In the genomic region with DNA sequence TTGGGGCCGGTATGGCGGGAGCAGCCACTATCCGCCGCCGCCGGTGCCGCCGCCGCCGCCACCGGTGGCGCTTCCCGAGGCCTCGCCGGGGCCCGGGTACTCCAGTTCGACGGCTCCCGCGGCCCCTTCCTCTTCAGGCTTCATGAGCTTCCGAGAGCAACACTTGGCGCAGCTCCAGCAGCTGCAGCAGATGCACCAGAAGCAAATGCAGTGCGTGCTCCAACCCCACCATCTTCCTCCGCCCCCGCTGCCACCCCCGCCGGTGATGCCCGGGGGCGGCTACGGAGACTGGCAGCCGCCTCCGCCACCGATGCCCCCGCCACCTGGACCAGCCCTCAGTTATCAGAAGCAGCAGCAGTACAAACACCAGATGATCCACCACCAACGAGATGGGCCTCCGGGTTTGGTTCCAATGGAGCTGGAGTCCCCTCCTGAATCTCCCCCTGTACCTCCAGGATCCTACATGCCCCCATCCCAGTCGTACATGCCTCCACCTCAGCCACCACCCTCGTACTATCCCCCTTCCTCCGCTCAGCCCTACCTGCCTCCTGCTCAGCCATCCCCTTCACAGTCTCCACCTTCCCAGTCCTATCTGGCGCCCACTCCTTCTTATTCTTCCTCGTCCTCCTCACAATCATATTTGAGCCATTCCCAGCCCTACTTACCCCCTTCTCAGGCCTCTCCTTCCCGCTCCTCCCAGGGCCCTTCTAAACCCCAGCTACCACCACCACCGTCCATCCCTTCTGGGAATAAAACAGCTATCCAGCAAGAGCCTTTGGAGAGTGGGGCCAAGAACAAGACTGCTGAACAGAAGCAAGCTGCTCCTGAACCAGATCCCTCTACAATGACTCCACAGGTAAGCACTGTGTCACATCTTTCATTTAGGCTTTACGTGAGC, we compare ENCODE assay signal across 8 mouse cellular contexts. TPM values are rescaled to one million over a fixed set of nuclear protein-coding genes. Genes with fewer than 3 reads are reported as not detected.
A peak's percentile ranks its signal among the peaks of the same experiment; 100 is the strongest.
DNase-seq lines count a peak whose midpoint lies in the region; ATAC-seq and TF ChIP-seq lines count a peak whose summit lies in the region.

No protein-coding gene starts in this region.

- DNase-seq in spleen, adult 2 months (ENCODE audit: low read depth in 1 of 2, low spot score in 2 of 2), result peak; percentile 19 to 39
- DNase-seq in spleen, adult 12 weeks (ENCODE audit: low spot score), result no peak
- peak; percentile 53 for DNase-seq in cerebellum, adult 11 months
- DNase-seq in liver, adult 2 months (ENCODE audit: extremely low read depth, low read depth, low spot score), result no peak
- peak; percentile 31 for DNase-seq in naive thymus-derived CD4-positive, alpha-beta T cell, adult 2 months (ENCODE audit: low read depth)
- no peak for DNase-seq in thymus, adult 2 months

- no peaks in the 10 kb centered on the region for H3K9me3 ChIP-seq in forebrain, embryonic 15.5 days
- H3K9me3 ChIP-seq in intestine, postnatal 0 days (ENCODE audit: control insufficient read depth), result no peaks in the 10 kb centered on the region

- peaks cover 18% of the 10 kb centered on the region for H3K79me2 ChIP-seq in liver, adult 2 months (ENCODE audit: control insufficient read depth, insufficient read depth, low read length)

- H3K4me3 ChIP-seq in spleen, adult 2 months (ENCODE audit: extremely low read depth, insufficient read depth, insufficient read length), result peak overlapping the region; percentile 66
- peak overlapping the region; percentile 98 for H3K4me3 ChIP-seq in forebrain, embryonic 15.5 days
- peak overlapping the region; percentile 77 for H3K4me3 ChIP-seq in intestine, postnatal 0 days (ENCODE audit: low read depth, low read length)
- H3K4me3 ChIP-seq in liver, adult 2 months (ENCODE audit: insufficient read depth, low read depth, low read length), result peak overlapping the region; percentile 81
- H3K4me3 ChIP-seq in thymus, adult 2 months (ENCODE audit: control insufficient read depth, insufficient read depth, low read length), result peak overlapping the region; percentile 76

- WGBS in spleen, adult 2 months, result 1% methylated on average over 31 of the region's 44 CpGs
- WGBS in forebrain, embryonic 15.5 days, result under 1% methylated on average over 44 of the region's 44 CpGs
- under 1% methylated on average over 44 of the region's 44 CpGs for WGBS in intestine, postnatal 0 days
- 2% methylated on average over 44 of the region's 44 CpGs for WGBS in liver, adult 2 months
- WGBS in thymus, adult 2 months, result 2% methylated on average over 44 of the region's 44 CpGs

- ATAC-seq in forebrain, embryonic 15.5 days (replicated peaks), result peak; percentile 76
- ATAC-seq in intestine, postnatal 0 days, result peak; percentile 26; the same call in 1 of the 2 replicates

- TF ChIP-seq POLR2A in spleen, adult 2 months (IDR thresholded peaks at IDR 0.05; ENCODE audit: low read depth, low read length), result no peak
- TF ChIP-seq POLR2A in liver, adult 2 months (IDR thresholded peaks at IDR 0.05; ENCODE audit: extremely low read depth, insufficient read depth, low read length), result no peak
- no peak for TF ChIP-seq POLR2A in thymus, adult 2 months (IDR thresholded peaks at IDR 0.05; ENCODE audit: control insufficient read depth, extremely low read depth, insufficient read depth, low read length, poor library complexity)

- H3K9ac ChIP-seq in forebrain, embryonic 15.5 days (replicated peaks), result peak overlapping the region; percentile 99
- H3K9ac ChIP-seq in intestine, postnatal 0 days (ENCODE audit: low read depth, low read length), result peak overlapping the region; percentile 83
- peak overlapping the region; percentile 94 for H3K9ac ChIP-seq in liver, adult 2 months (ENCODE audit: low read depth, low read length)

- H3K27me3 ChIP-seq in spleen, adult 2 months (ENCODE audit: control insufficient read depth, insufficient read depth, low read length), result no peaks in the 10 kb centered on the region
- no peaks in the 10 kb centered on the region for H3K27me3 ChIP-seq in forebrain, embryonic 15.5 days
- no peaks in the 10 kb centered on the region for H3K27me3 ChIP-seq in intestine, postnatal 0 days (replicated peaks; ENCODE audit: control insufficient read depth, insufficient read depth, low read length)
- no peaks in the 10 kb centered on the region for H3K27me3 ChIP-seq in liver, adult 2 months (ENCODE audit: control insufficient read depth, insufficient read depth, low read length)
- no peaks in the 10 kb centered on the region for H3K27me3 ChIP-seq in thymus, adult 2 months (ENCODE audit: control insufficient read depth, insufficient read depth, low read length)

- no peaks in the 10 kb centered on the region; the same call in 1 of the 2 replicates for H3K36me3 ChIP-seq in spleen, adult 2 months (ENCODE audit: control insufficient read depth, insufficient read depth, low read length)
- H3K36me3 ChIP-seq in forebrain, embryonic 15.5 days, result no peaks in the 10 kb centered on the region
- H3K36me3 ChIP-seq in intestine, postnatal 0 days (ENCODE audit: control insufficient read depth, insufficient read depth), result no peaks in the 10 kb centered on the region
- H3K36me3 ChIP-seq in liver, adult 2 months (ENCODE audit: control insufficient read depth, insufficient read depth, low read length), result no peaks in the 10 kb centered on the region; the same call in 1 of the 2 replicates
- H3K36me3 ChIP-seq in thymus, adult 2 months (ENCODE audit: control insufficient read depth, insufficient read depth, low read length), result no peaks in the 10 kb centered on the region

- peak overlapping the region; percentile 58 for H3K27ac ChIP-seq in spleen, adult 2 months (ENCODE audit: insufficient read depth, low read length)
- H3K27ac ChIP-seq in forebrain, embryonic 15.5 days (replicated peaks), result peak overlapping the region; percentile 96
- H3K27ac ChIP-seq in intestine, postnatal 0 days (ENCODE audit: low read depth, low read length), result peak overlapping the region; percentile 52
- peak overlapping the region; percentile 54 for H3K27ac ChIP-seq in liver, adult 2 months (replicated peaks; ENCODE audit: insufficient read depth, low read depth, low read length)
- peak overlapping the region; percentile 21; the same call in 1 of the 2 replicates for H3K27ac ChIP-seq in thymus, adult 2 months (ENCODE audit: control insufficient read depth, insufficient read depth, low read length)

- peak overlapping the region; percentile 89 for H3K4me2 ChIP-seq in forebrain, embryonic 15.5 days (replicated peaks)
- peak overlapping the region; percentile 93 for H3K4me2 ChIP-seq in intestine, postnatal 0 days (replicated peaks; ENCODE audit: low read depth)

- no peak for TF ChIP-seq CTCF in spleen, adult 2 months (IDR thresholded peaks at IDR 0.05; ENCODE audit: extremely low read depth, insufficient read depth, insufficient read length, insufficient replicate concordance)
- no peak for TF ChIP-seq CTCF in intestine, postnatal 0 days (IDR thresholded peaks at IDR 0.05; ENCODE audit: low read depth)
- no peak for TF ChIP-seq CTCF in liver, adult 2 months (IDR thresholded peaks at IDR 0.05; ENCODE audit: low read depth, low read length)
- no peak for TF ChIP-seq CTCF in thymus, adult 2 months (IDR thresholded peaks at IDR 0.05; ENCODE audit: borderline replicate concordance, control insufficient read depth, extremely low read depth, insufficient read depth, low read length, poor library complexity)

- peaks cover 9% of the 10 kb centered on the region; the same call in 1 of the 2 replicates for H3K4me1 ChIP-seq in spleen, adult 2 months (ENCODE audit: control insufficient read depth, insufficient read depth, insufficient read length)
- peaks cover 28% of the 10 kb centered on the region for H3K4me1 ChIP-seq in forebrain, embryonic 15.5 days
- H3K4me1 ChIP-seq in intestine, postnatal 0 days (replicated peaks; ENCODE audit: control insufficient read depth, insufficient read depth, low read length), result 0 out of 2 replicates have a peak, but pooled peaks cover 15% of the 10 kb centered on the region
- H3K4me1 ChIP-seq in liver, adult 2 months (ENCODE audit: control insufficient read depth, insufficient read depth, low read length), result peaks cover 17% of the 10 kb centered on the region
- peaks cover 11% of the 10 kb centered on the region for H3K4me1 ChIP-seq in thymus, adult 2 months (replicated peaks; ENCODE audit: control insufficient read depth, insufficient read depth, low read length)

RNA-seq across cellular contexts. Expression of gene Ylpm1, which starts 0.6 kb away (rescaled TPM):
- polyA plus RNA-seq in spleen, adult 2 months (2012; rRNA removed), result 14.2 and 15.5 TPM in 2 replicates
- 37.3 and 39.8 TPM in 2 replicates for polyA plus RNA-seq in forebrain, embryonic 15.5 days (2015; fragmentation: Nextera tagmentation; extraction: Ambion mirVana)
- 12.4 and 12.8 TPM in 2 replicates for polyA plus RNA-seq in intestine, postnatal 0 days (2015; fragmentation: Nextera tagmentation; extraction: Ambion mirVana)
- 16.9 TPM in 2 replicates for total RNA-seq in liver, adult 2 months (2014; rRNA removed)
- polyA plus RNA-seq in liver, adult 2 months (2012; rRNA removed), result 4.7 and 5.2 TPM in 2 replicates
- 32.1 and 40.6 TPM in 2 replicates for polyA plus RNA-seq in thymus, adult 2 months (2012; rRNA removed)

RNA-seq across cellular contexts. Expression of gene Arel1, which starts 26.1 kb away (rescaled TPM):
- 24.6 and 28.4 TPM in 2 replicates for polyA plus RNA-seq in spleen, adult 2 months (2012; rRNA removed)
- polyA plus RNA-seq in forebrain, embryonic 15.5 days (2015; fragmentation: Nextera tagmentation; extraction: Ambion mirVana), result 34.9 and 35.5 TPM in 2 replicates
- polyA plus RNA-seq in intestine, postnatal 0 days (2015; fragmentation: Nextera tagmentation; extraction: Ambion mirVana), result 5.1 and 5.5 TPM in 2 replicates
- 22.2 and 22.4 TPM in 2 replicates for total RNA-seq in liver, adult 2 months (2014; rRNA removed)
- polyA plus RNA-seq in liver, adult 2 months (2012; rRNA removed), result 17.6 and 21.0 TPM in 2 replicates
- polyA plus RNA-seq in thymus, adult 2 months (2012; rRNA removed), result 41.1 and 42.1 TPM in 2 replicates

RNA-seq across cellular contexts. Expression of gene Fcf1, which starts 26.1 kb away (rescaled TPM):
- polyA plus RNA-seq in spleen, adult 2 months (2012; rRNA removed), result 20.9 and 22.7 TPM in 2 replicates
- polyA plus RNA-seq in forebrain, embryonic 15.5 days (2015; fragmentation: Nextera tagmentation; extraction: Ambion mirVana), result 117 and 118 TPM in 2 replicates
- 91.3 and 97.3 TPM in 2 replicates for polyA plus RNA-seq in intestine, postnatal 0 days (2015; fragmentation: Nextera tagmentation; extraction: Ambion mirVana)
- 47.5 and 59.7 TPM in 2 replicates for total RNA-seq in liver, adult 2 months (2014; rRNA removed)
- 21.7 and 23.2 TPM in 2 replicates for polyA plus RNA-seq in liver, adult 2 months (2012; rRNA removed)
- 44.1 and 66.2 TPM in 2 replicates for polyA plus RNA-seq in thymus, adult 2 months (2012; rRNA removed)

Comparison
In these comparisons a context has a peak if more than half of its experiments do, and no peak if none do; other contexts are left out.
1. DNase-seq: peak in spleen, adult 2 months (2 of 2), cerebellum, adult 11 months (single experiment) and naive thymus-derived CD4-positive, alpha-beta T cell, adult 2 months (single experiment); none in spleen, adult 12 weeks (single experiment), liver, adult 2 months (single experiment) and thymus, adult 2 months (single experiment).
2. H3K27ac ChIP-seq: peak in every context shown above with its lines; median percentile 96 in forebrain, embryonic 15.5 days; 58 in spleen, adult 2 months; 54 in liver, adult 2 months; 52 in intestine, postnatal 0 days; 21 in thymus, adult 2 months.
3. Peak in every context shown above with its lines, with median percentiles within 50 percentile points of each other: H3K4me3 ChIP-seq and H3K9ac ChIP-seq.